Mouse (Mus musculus) liver, adult 2 months (tissue): ENCODE results near the gene Gcnt1.

ENCODE experiments used
- CTCF ChIP-seq: fragments of 200-500 bp; IDR thresholded peaks from 2 replicates; pipeline ENCODE4 v1.5.1; 2011; ENCODE audit warnings: low read depth, low read length, control low read depth
- POLR2A ChIP-seq: fragments of 200-500 bp; IDR thresholded peaks from 2 replicates; pipeline ENCODE4 v1.6.1; 2011; ENCODE audit warnings: low read length, control low read depth; ENCODE audit not compliant: insufficient read depth; ENCODE audit errors: extremely low read depth

GRCm38 (mm10) chr19:17378845-17379244 lies 6.2 kb upstream of the Gcnt1 start:
- TF ChIP-seq CTCF: no peak
- TF ChIP-seq POLR2A: no peak
